Mouse (Mus musculus) adrenal gland, postnatal 4 days (tissue): ENCODE results near the gene Spock2. TPM values are rescaled to one million over a fixed set of nuclear protein-coding genes. Genes with fewer than 3 reads are reported as not detected.
"Not testable (repeated sequence)": the region's sequence is repeated elsewhere in the genome, so short reads cannot be mapped to it uniquely, and the experiment has no call there.

Source experiments
- DNase-seq, 2 experiments: peaks; one replicate each; pipeline ENCODE4 v3.0.0; 2021 to 2022; ENCODE audit warnings: low spot score in 2 of 2, mixed read lengths in 2 of 2
- total RNA-seq, 2 experiments: library from RNA; stranded (reverse); gene quantifications; 2 replicates each; pipeline ENCODE4 v1.2.3; 2021

The Spock2 gene
- total RNA-seq, 2 experiments from 2014 or later: 43.4 to 47.2 TPM

- no peak for DNase-seq
Measured at GRCm38 (mm10) chr10:60107448-60107847, 1.4 kb downstream of the Spock2 start.

GRCm38 (mm10) chr10:60108321-60109111, 2.5 kb downstream of the Spock2 start:
- no peak for DNase-seq

DNA sequence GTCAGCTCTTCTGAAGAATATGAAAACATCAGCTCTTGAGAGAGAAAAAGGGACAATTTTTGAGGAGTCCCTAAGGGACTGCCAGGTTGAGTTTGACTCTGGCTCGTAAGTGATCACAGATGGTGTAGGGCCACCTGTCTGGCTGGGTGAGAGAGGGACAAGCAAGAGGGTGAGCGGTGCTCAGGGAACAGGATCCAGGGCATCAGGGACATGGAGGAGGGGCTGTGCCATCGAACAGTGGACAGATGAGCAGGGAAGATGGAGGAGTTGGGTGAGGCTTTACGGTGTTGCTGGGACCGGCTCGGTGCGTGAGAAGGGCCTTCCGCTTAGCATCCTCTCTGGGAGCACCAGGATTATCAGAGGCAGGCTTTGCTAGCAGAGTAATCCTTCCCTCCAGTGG, 3.3 kb downstream of the Spock2 start:
- DNase-seq: no peak

- no peak for DNase-seq
Measured at GRCm38 (mm10) chr10:60109989-60110388, 4.0 kb downstream of the Spock2 start.

GRCm38 (mm10) chr10:60110908-60111475, 5.0 kb downstream of the Spock2 start:
- DNase-seq: no peak

DNA sequence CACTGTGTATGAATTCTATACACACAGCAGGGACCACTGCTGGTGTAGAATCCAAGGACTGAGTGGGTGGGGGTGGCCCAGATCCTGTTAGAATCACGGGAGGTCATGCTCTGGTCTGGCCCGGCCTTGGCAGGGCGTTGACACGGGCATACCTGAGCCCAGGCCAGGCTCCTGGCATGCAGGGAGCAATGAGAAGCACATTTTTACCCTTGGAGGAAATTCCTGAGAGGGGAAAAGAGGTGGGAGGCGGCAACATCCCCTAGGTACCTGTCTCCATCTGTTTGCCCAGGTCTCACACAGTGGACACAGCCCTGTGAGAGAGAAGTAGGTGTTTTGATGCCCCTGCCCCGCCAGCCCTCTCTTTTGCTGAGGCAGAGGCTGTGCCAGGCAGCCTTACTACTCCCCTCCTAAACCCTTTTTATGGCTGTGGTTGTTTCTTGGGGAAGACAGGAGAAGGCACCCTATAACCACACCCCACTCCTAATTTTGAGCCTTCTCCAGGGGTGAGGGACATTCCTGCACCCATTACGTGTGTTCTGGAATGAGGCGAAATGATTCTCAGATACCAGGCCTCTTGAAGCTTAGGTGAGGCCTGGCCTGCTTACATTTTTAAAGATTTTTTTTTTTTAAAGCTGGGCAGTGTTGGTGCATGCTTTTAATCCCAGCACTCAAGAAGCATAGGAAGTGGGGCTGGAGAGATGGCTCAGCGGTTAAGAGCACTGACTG, 8.1 kb downstream of the Spock2 start:
- no peak for DNase-seq

- no peak for DNase-seq
Measured at GRCm38 (mm10) chr10:60115345-60116185, 9.5 kb downstream of the Spock2 start.

DNA sequence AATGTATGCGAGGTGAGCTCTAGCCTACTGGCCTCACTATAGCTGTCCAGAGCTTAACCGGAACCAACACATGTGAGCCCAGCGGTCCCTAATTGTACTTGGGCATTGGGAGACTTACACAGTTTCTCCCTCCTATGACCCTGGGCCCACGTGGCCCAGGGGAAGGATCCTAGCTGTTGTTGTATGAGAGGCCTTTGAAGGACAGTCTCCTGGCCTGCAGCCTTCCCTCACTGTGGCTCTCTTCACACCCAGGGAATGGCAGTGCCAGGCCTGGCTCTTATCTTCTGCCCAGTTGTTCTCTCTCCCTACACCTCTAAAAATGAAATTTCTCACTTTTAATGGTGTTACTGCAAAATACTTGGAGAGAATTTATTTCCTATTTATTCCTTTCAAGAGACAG, 11.0 kb downstream of the Spock2 start:
- DNase-seq: no peak

- DNase-seq: no peak
Measured at GRCm38 (mm10) chr10:60118464-60118863, 12.4 kb downstream of the Spock2 start.

GRCm38 (mm10) chr10:60120630-60121029, 14.6 kb downstream of the Spock2 start:
- no peak for DNase-seq

DNA sequence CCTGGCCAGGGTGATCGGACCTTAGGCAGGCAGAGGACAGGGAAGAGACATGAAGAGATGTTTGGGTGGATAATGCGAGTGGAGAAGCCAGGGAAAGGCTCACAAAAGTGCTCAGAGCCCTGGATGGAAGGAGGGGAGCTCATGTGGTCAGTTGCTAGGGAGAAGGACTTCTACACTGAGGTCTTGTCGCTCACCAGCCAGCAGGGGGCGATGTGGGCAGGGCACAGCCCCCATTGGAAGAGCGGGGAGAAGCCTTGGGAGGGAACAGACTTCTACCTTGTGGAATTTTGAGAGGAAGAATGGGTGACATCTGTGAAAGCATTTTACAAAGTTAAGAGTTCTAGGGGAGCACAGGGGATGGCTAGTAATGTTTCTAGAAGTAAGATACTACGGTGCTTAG, 18.1 kb downstream of the Spock2 start:
- DNase-seq: no peak

DNA sequence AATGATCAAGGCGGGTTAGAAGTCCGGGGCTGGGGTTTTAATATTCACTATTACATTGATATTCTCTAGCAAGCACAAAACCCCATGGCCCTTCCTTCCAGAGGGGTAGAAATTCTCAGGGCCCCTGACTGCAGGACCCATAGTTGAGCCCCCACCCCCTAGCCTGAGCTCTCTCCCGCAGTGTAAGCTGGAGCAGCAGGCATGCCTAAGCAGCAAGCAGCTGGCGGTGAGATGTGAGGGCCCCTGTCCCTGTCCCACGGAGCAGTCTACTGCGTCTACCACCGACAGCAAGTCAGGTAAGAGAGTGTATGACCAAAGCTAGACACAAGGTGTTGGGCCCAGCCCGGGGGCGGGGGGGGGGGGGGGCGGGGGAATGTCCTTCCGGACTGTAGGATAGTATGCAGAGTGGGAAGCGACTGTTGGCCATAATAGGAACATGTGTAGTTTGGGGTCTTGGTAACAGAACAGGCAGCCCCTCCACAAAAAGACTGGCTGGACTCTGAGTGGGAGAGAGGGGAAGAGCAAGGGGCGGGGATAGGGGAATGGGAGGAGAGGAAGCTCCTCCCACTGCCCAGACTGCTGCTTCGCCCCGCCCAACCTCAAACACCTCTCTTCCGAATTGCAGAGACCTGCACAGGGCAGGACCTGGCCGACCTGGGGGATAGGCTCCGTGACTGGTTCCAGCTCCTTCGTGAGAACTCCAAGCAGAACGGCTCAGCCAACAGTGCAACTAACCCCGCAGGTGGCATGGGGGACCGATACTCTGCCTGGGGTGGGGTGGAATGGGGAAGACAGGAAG, 19.7 kb downstream of the Spock2 start:
- no peak for DNase-seq

- no peak for DNase-seq
Measured at GRCm38 (mm10) chr10:60128287-60128686, 22.3 kb downstream of the Spock2 start.

GRCm38 (mm10) chr10:60130504-60130903, 24.5 kb downstream of the Spock2 start:
- DNase-seq: no peak

DNA sequence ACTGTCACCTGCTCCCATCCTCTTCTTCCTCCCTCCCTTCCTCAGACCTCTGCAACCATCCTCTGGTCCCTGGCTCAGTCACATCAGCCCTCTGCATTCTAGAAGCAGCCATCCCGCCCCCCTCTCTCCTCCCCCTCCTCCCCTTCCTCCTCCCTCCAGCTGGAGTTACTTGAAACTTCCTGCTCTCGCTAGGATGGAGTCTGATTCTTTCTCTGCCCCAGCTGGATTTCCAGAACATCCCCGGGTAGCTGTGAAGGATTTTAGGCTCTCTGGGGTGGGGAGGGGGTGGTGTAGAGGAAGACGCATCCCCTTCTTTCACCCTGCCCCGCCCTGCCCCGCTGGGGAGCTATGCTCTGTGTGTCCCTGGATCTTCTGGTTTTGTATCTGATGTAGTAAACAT, 27.5 kb downstream of the Spock2 start:
- DNase-seq: no peak

- DNase-seq: no peak
Measured at GRCm38 (mm10) chr10:60134201-60134600, 28.2 kb downstream of the Spock2 start.

GRCm38 (mm10) chr10:60136010-60136409, 30.0 kb downstream of the Spock2 start:
- not testable (repeated sequence) for DNase-seq

DNA sequence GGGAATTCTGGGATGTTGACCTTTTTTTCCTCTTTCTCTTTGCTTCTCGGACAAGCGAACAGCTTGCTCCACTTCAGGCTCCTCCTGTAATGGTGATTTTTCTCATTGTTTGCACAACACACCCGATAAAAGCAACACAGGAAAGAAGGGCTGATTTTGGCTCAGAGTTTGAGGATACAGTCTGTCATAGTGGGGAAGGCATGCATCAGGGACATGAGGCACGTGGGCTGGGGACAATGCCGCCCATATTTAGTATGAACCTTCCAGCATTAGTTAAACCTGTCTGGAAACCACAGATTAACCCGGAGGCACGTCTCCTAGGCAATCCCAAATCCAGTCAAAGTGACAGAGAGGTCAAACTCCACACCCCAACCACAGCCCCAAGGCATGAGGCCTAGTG, 30.9 kb downstream of the Spock2 start:
- no peak for DNase-seq

GRCm38 (mm10) chr10:60138680-60139079, 32.7 kb downstream of the Spock2 start:
- DNase-seq: no peak

GRCm38 (mm10) chr10:60140751-60141150, 34.7 kb downstream of the Spock2 start:
- no peak for DNase-seq
